In the genomic region with DNA sequence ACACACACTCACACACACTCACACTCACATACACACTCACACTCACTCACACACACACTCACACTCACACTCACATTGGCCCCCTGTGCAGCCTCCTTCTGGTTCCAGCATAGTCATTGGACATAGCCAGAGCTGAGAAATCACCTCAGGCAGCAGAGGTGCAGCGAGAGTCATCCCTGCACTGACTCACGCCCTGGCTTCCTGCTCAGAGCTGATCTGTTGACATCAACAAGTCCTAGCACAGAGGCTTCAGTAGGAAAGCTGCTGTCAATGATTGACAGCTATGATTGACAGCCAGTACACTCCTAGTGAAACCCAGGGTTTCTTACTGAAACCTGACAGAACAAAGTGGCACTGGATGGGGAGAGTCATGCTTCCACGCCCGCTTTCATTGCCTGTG, we compare ENCODE assay signal across 8 mouse cellular contexts. TPM values are rescaled to one million over a fixed set of nuclear protein-coding genes. Genes with fewer than 3 reads are reported as not detected.
DNase-seq lines count a peak whose midpoint lies in the region; ATAC-seq lines count a peak whose summit lies in the region.

No protein-coding gene starts in this region.

- no peaks in the 10 kb centered on the region for H3K36me3 ChIP-seq in liver, embryonic 11.5 days (ENCODE audit: control insufficient read depth, insufficient read depth, low read length)
- no peaks in the 10 kb centered on the region for H3K36me3 ChIP-seq in hindbrain, embryonic 11.5 days (ENCODE audit: control insufficient read depth, insufficient read depth, low read length)

- 57% methylated on average over 4 of the region's 4 CpGs for WGBS in liver, embryonic 11.5 days
- 75% methylated on average over 4 of the region's 4 CpGs for WGBS in hindbrain, embryonic 11.5 days

- DNase-seq in adrenal gland, postnatal 14 days: peak; percentile 69
- DNase-seq in adrenal gland, postnatal 25 days: no peak
- DNase-seq in 416B (ENCODE audit: low read depth): peak; percentile 89
- peak; percentile 93 for DNase-seq in induced T-regulatory cell, adult 2 months (ENCODE audit: low read depth)
- DNase-seq in liver, embryonic 11.5 days (ENCODE audit: low spot score): no peak
- DNase-seq in right cerebral cortex, postnatal 14 days: no peak
- DNase-seq in hindbrain, embryonic 11.5 days (ENCODE audit: low spot score): no peak
- DNase-seq in urinary bladder, adult 18-20 months (ENCODE audit: low spot score in 2 of 2): no peak

- no peak overlapping the region for H3K9ac ChIP-seq in liver, embryonic 11.5 days (ENCODE audit: low read depth, low read length)
- H3K9ac ChIP-seq in hindbrain, embryonic 11.5 days (ENCODE audit: low read depth, low read length): no peak overlapping the region

- H3K27me3 ChIP-seq in liver, embryonic 11.5 days (replicated peaks; ENCODE audit: control insufficient read depth, insufficient read depth, low read length): no peaks in the 10 kb centered on the region
- no peaks in the 10 kb centered on the region for H3K27me3 ChIP-seq in hindbrain, embryonic 11.5 days (ENCODE audit: control insufficient read depth, insufficient read depth, low read length)

- H3K4me3 ChIP-seq in liver, embryonic 11.5 days (ENCODE audit: low read depth, low read length): no peak overlapping the region
- no peak overlapping the region for H3K4me3 ChIP-seq in hindbrain, embryonic 11.5 days (ENCODE audit: low read depth, low read length)

- peak; percentile 21; the same call in 1 of the 2 replicates for ATAC-seq in liver, embryonic 11.5 days (replicated peaks; ENCODE audit: low FRiP score)
- no peak for ATAC-seq in hindbrain, embryonic 11.5 days (ENCODE audit: low FRiP score)

- peak overlapping the region; percentile 43; the same call in 1 of the 2 replicates for H3K27ac ChIP-seq in liver, embryonic 11.5 days (ENCODE audit: low read depth, low read length)
- no peak overlapping the region for H3K27ac ChIP-seq in hindbrain, embryonic 11.5 days (ENCODE audit: low read depth, low read length)

- H3K4me2 ChIP-seq in liver, embryonic 11.5 days: no peak overlapping the region
- no peak overlapping the region for H3K4me2 ChIP-seq in hindbrain, embryonic 11.5 days (replicated peaks; ENCODE audit: low read depth, low read length)

- peaks cover 32% of the 10 kb centered on the region for H3K4me1 ChIP-seq in liver, embryonic 11.5 days (replicated peaks; ENCODE audit: control insufficient read depth, insufficient read depth, low read length)
- peaks cover 8% of the 10 kb centered on the region for H3K4me1 ChIP-seq in hindbrain, embryonic 11.5 days (replicated peaks; ENCODE audit: control insufficient read depth, insufficient read depth, low read length)

- no peaks in the 10 kb centered on the region for H3K9me3 ChIP-seq in liver, embryonic 11.5 days (ENCODE audit: control insufficient read depth, low read length)
- no peaks in the 10 kb centered on the region for H3K9me3 ChIP-seq in hindbrain, embryonic 11.5 days (ENCODE audit: control insufficient read depth, low read length)

RNA-seq across cellular contexts. Expression of gene Scyl1, which starts 44.7 kb away (rescaled TPM):
- total RNA-seq in adrenal gland, postnatal 14 days (2021): 87.4 and 92.1 TPM in 2 replicates
- 104 and 120 TPM in 2 replicates for total RNA-seq in adrenal gland, postnatal 25 days (2021)
- 57.1 and 58.6 TPM in 2 replicates for polyA plus RNA-seq in liver, embryonic 11.5 days (2014; fragmentation: Nextera tagmentation; extraction: Ambion mirVana)
- polyA plus RNA-seq in hindbrain, embryonic 11.5 days (2014; fragmentation: Nextera tagmentation; extraction: Ambion mirVana): 47.2 and 55.7 TPM in 2 replicates

RNA-seq across cellular contexts. Expression of gene Frmd8, which starts 59.1 kb away (rescaled TPM):
- 26.0 and 34.5 TPM in 2 replicates for total RNA-seq in adrenal gland, postnatal 14 days (2021)
- total RNA-seq in adrenal gland, postnatal 25 days (2021): 40.4 and 63.3 TPM in 2 replicates
- 26.8 and 27.9 TPM in 2 replicates for polyA plus RNA-seq in liver, embryonic 11.5 days (2014; fragmentation: Nextera tagmentation; extraction: Ambion mirVana)
- polyA plus RNA-seq in hindbrain, embryonic 11.5 days (2014; fragmentation: Nextera tagmentation; extraction: Ambion mirVana): 14.9 and 15.8 TPM in 2 replicates

Comparison
In these comparisons a context has a peak if more than half of its experiments do, and no peak if none do; other contexts are left out.
1. DNase-seq: peak in adrenal gland, postnatal 14 days (single experiment), 416B (single experiment) and induced T-regulatory cell, adult 2 months (single experiment); none in adrenal gland, postnatal 25 days (single experiment), liver, embryonic 11.5 days (single experiment), right cerebral cortex, postnatal 14 days (single experiment), hindbrain, embryonic 11.5 days (single experiment) and urinary bladder, adult 18-20 months (0 of 2).